Mouse (Mus musculus): Measurements from ENCODE around the gene Dppa1. TPM values are rescaled to one million over a fixed set of nuclear protein-coding genes. Genes with fewer than 3 reads are reported as not detected.

Dppa1 gene
- polyA plus RNA-seq, 1 experiment, result not detected

DNA sequence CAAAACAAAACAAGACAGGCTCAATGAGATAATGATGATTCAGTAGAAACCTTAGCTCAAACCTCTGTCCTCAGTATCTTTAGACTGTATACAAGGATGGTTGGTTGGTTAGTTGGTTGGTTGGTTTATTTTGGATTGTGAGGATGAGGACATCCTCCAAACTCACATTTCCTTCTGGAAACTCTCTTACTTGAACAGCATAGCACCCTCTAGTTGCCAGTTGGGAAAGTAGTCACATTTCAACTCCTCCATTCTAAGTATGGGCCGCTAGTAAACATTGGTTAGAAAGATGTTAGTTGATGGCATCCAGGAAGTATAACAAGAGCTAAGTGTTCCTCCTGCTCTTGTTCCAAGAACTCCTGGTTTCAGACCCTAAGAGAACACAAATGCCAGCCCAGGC lies 60.0 kb downstream of the Dppa1 start:
- no peak for TF ChIP-seq GATA1 (IDR thresholded peaks at IDR 0.05; ENCODE audit: low read length)

DNA sequence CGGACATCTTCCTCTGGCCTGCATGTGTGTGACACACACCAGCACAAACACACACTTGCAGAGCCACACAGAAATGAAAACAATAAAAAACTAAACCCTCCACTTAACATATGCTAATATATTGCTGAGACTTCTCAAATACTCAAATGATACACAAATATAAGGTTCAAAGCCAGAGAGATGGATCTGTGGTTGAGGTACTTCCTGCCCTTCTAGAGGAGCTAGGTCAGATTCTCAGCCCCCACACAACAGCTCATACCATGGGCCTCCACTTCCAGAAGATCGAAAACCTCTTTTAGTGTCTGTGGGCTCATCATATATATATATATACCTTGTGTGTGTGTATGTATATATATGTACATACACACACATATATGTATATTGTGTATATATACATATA lies 63.1 kb downstream of the Dppa1 start:
- no peak for TF ChIP-seq GATA1 (IDR thresholded peaks at IDR 0.05; ENCODE audit: low read length)

DNA sequence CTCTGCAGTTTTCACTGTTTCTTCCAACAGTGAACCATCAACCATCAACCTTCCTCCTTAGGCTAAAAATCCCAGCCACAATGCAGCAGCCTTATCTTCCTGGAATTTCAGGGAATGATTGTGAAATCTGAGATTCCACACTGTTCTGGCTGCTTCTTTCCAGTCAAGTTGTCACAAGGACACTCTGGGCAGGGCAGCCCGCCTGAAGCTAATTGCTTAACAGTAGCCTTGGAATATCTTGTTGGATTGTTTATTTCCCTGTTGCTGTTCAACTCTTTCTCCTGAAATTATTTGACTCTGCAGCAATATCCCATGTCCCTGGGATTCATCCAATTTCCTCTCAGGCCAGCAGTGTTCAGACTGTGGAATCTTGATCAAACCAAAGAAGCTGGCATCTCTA lies 64.4 kb downstream of the Dppa1 start:
- TF ChIP-seq GATA1 (IDR thresholded peaks at IDR 0.05; ENCODE audit: low read length), result no peak

- TF ChIP-seq GATA1 (IDR thresholded peaks at IDR 0.05; ENCODE audit: low read length), result no peak
These were observed 68.0 kb downstream of the Dppa1 start for GRCm38 (mm10) chr11:46561096-46561495.

Other genes with a start within 250 kb of the Dppa1 start
- gene Itk, start 239.7 kb downstream of the Dppa1 start, polyA plus RNA-seq (2012), result 0.05 and 0.15 TPM in 2 replicates
- gene Fam71b, start 232.7 kb downstream of the Dppa1 start, polyA plus RNA-seq (2012), result not detected in 2 replicates
- gene Med7, start 192.3 kb downstream of the Dppa1 start, polyA plus RNA-seq (2012), result 197 and 278 TPM in 2 replicates
- 0.91 and 1.2 TPM in 2 replicates for gene Havcr2, start 174.3 kb downstream of the Dppa1 start, polyA plus RNA-seq (2012)
- gene Gm12169, start 105.0 kb downstream of the Dppa1 start, polyA plus RNA-seq (2012), result not detected in 2 replicates
- gene BC053393, start 57.7 kb downstream of the Dppa1 start, polyA plus RNA-seq (2012), result not detected in 2 replicates
- gene Timd2, start 77.8 kb upstream of the Dppa1 start, polyA plus RNA-seq (2012), result not detected in 2 replicates
- gene Havcr1, start 105.8 kb upstream of the Dppa1 start, polyA plus RNA-seq (2012), result not detected in 2 replicates
- not detected in 2 replicates for gene Timd4, start 181.5 kb upstream of the Dppa1 start, polyA plus RNA-seq (2012)